Mouse (Mus musculus): Measurements from ENCODE around the gene Grik4. TPM values are rescaled to one million over a fixed set of nuclear protein-coding genes. Genes with fewer than 3 reads are reported as not detected.

Gene Grik4
- polyA plus RNA-seq, 1 experiment from 2014 or later = 2.5 TPM

- no peak for DNase-seq (ENCODE audit: low spot score)
- Histone ChIP-seq H3K36me3 (ENCODE audit: control insufficient read depth, insufficient read depth, low read length) (no peaks in the 10 kb centered on the region), H3K9ac (ENCODE audit: low read length) (no peak overlapping the region), H3K4me1 (ENCODE audit: control insufficient read depth, insufficient read depth, low read length) (no peaks in the 10 kb centered on the region), H3K27ac (ENCODE audit: low read depth, low read length) (no peak overlapping the region), H3K27me3 (ENCODE audit: control insufficient read depth, insufficient read depth, low read length) (no peaks in the 10 kb centered on the region), H3K4me2 (ENCODE audit: low read depth) (no peak overlapping the region), H3K9me3 (ENCODE audit: control insufficient read depth, low read length) (no peaks in the 10 kb centered on the region), H3K4me3 (ENCODE audit: low read depth, low read length) (no peak overlapping the region)
- WGBS = 56% methylated on average over 4 of the region's 4 CpGs
- no peak for ATAC-seq (ENCODE audit: insufficient read depth, low FRiP score, low TSS enrichment)
Measured at GRCm38 (mm10) chr9:42652309-42652708, 292.0 kb downstream of the Grik4 start.

GRCm38 (mm10) chr9:42649872-42650271 is 294.4 kb downstream of the Grik4 start:
- Histone ChIP-seq H3K4me2 (ENCODE audit: low read depth) (no peak overlapping the region), H3K36me3 (ENCODE audit: control insufficient read depth, insufficient read depth, low read length) (no peaks in the 10 kb centered on the region), H3K9me3 (ENCODE audit: control insufficient read depth, low read length) (no peaks in the 10 kb centered on the region), H3K4me3 (ENCODE audit: low read depth, low read length) (no peak overlapping the region), H3K9ac (ENCODE audit: low read length) (no peak overlapping the region), H3K4me1 (ENCODE audit: control insufficient read depth, insufficient read depth, low read length) (no peaks in the 10 kb centered on the region), H3K27me3 (ENCODE audit: control insufficient read depth, insufficient read depth, low read length) (no peaks in the 10 kb centered on the region), H3K27ac (ENCODE audit: low read depth, low read length) (no peak overlapping the region)
- ATAC-seq (ENCODE audit: insufficient read depth, low FRiP score, low TSS enrichment) = no peak
- no peak for DNase-seq (ENCODE audit: low spot score)
- 67% methylated on average over 5 of the region's 5 CpGs for WGBS

- Histone ChIP-seq H3K4me2 (ENCODE audit: low read depth) (no peak overlapping the region), H3K27ac (ENCODE audit: low read depth, low read length) (no peak overlapping the region), H3K9ac (ENCODE audit: low read length) (no peak overlapping the region), H3K27me3 (ENCODE audit: control insufficient read depth, insufficient read depth, low read length) (no peaks in the 10 kb centered on the region), H3K4me3 (ENCODE audit: low read depth, low read length) (no peak overlapping the region), H3K9me3 (ENCODE audit: control insufficient read depth, low read length) (no peaks in the 10 kb centered on the region), H3K4me1 (ENCODE audit: control insufficient read depth, insufficient read depth, low read length) (no peaks in the 10 kb centered on the region), H3K36me3 (ENCODE audit: control insufficient read depth, insufficient read depth, low read length) (no peaks in the 10 kb centered on the region)
- WGBS = 89% methylated on average over 3 of the region's 3 CpGs
- ATAC-seq (ENCODE audit: insufficient read depth, low FRiP score, low TSS enrichment) (no peak), DNase-seq (ENCODE audit: low spot score) (no peak)
Measured at GRCm38 (mm10) chr9:42648051-42648450, 296.2 kb downstream of the Grik4 start.

GRCm38 (mm10) chr9:42647596-42647995 is 296.7 kb downstream of the Grik4 start:
- Histone ChIP-seq H3K27me3 (ENCODE audit: control insufficient read depth, insufficient read depth, low read length) (no peaks in the 10 kb centered on the region), H3K36me3 (ENCODE audit: control insufficient read depth, insufficient read depth, low read length) (no peaks in the 10 kb centered on the region), H3K4me1 (ENCODE audit: control insufficient read depth, insufficient read depth, low read length) (no peaks in the 10 kb centered on the region), H3K9ac (ENCODE audit: low read length) (no peak overlapping the region), H3K27ac (ENCODE audit: low read depth, low read length) (no peak overlapping the region), H3K4me3 (ENCODE audit: low read depth, low read length) (no peak overlapping the region), H3K9me3 (ENCODE audit: control insufficient read depth, low read length) (no peaks in the 10 kb centered on the region), H3K4me2 (ENCODE audit: low read depth) (no peak overlapping the region)
- WGBS = 82% methylated on average over 3 of the region's 3 CpGs
- ATAC-seq (ENCODE audit: insufficient read depth, low FRiP score, low TSS enrichment) (no peak), DNase-seq (ENCODE audit: low spot score) (no peak)

- H3K27ac ChIP-seq (ENCODE audit: low read depth, low read length) = no peak overlapping the region
- H3K4me3 ChIP-seq (ENCODE audit: low read depth, low read length) = no peak overlapping the region
- no peaks in the 10 kb centered on the region for H3K9me3 ChIP-seq (ENCODE audit: control insufficient read depth, low read length)
- no peak overlapping the region for H3K9ac ChIP-seq (ENCODE audit: low read length)
- H3K4me1 ChIP-seq (ENCODE audit: control insufficient read depth, insufficient read depth, low read length) = no peaks in the 10 kb centered on the region
- DNase-seq (ENCODE audit: low spot score) (no peak), ATAC-seq (ENCODE audit: insufficient read depth, low FRiP score, low TSS enrichment) (no peak)
- H3K36me3 ChIP-seq (ENCODE audit: control insufficient read depth, insufficient read depth, low read length) = no peaks in the 10 kb centered on the region
- 73% methylated on average over 10 of the region's 10 CpGs for WGBS
- H3K4me2 ChIP-seq (ENCODE audit: low read depth) = no peak overlapping the region
- no peaks in the 10 kb centered on the region for H3K27me3 ChIP-seq (ENCODE audit: control insufficient read depth, insufficient read depth, low read length)
Measured at GRCm38 (mm10) chr9:42646821-42647220, 297.5 kb downstream of the Grik4 start.

GRCm38 (mm10) chr9:42645161-42645560 is 299.1 kb downstream of the Grik4 start:
- no peak for ATAC-seq (ENCODE audit: insufficient read depth, low FRiP score, low TSS enrichment)
- no peak overlapping the region for H3K27ac ChIP-seq (ENCODE audit: low read depth, low read length)
- WGBS = 95% methylated on average over 5 of the region's 5 CpGs

GRCm38 (mm10) chr9:42642821-42643220 is 301.5 kb downstream of the Grik4 start:
- no peak overlapping the region for H3K9ac ChIP-seq (ENCODE audit: low read length)
- H3K9me3 ChIP-seq (ENCODE audit: control insufficient read depth, low read length) = no peaks in the 10 kb centered on the region
- H3K4me3 ChIP-seq (ENCODE audit: low read depth, low read length) = no peak overlapping the region
- no peaks in the 10 kb centered on the region for H3K36me3 ChIP-seq (ENCODE audit: control insufficient read depth, insufficient read depth, low read length)
- peak; percentile 46 for DNase-seq (ENCODE audit: low spot score)
- no peak overlapping the region for H3K4me2 ChIP-seq (ENCODE audit: low read depth)
- no peak overlapping the region for H3K27ac ChIP-seq (ENCODE audit: low read depth, low read length)
- ATAC-seq (ENCODE audit: insufficient read depth, low FRiP score, low TSS enrichment) = peak; percentile 35; the same call in 1 of the 2 replicates
- H3K4me1 ChIP-seq (ENCODE audit: control insufficient read depth, insufficient read depth, low read length) = peaks cover 6% of the 10 kb centered on the region; the same call in 1 of the 2 replicates
- WGBS = 37% methylated on average over 5 of the region's 5 CpGs
- H3K27me3 ChIP-seq (ENCODE audit: control insufficient read depth, insufficient read depth, low read length) = no peaks in the 10 kb centered on the region

More at GRCm38 (mm10) chr9:42645161-42645560, 299.1 kb downstream of the Grik4 start:
- Histone ChIP-seq H3K4me1 (ENCODE audit: control insufficient read depth, insufficient read depth, low read length) (peaks cover 2% of the 10 kb centered on the region; the same call in 1 of the 2 replicates), H3K36me3 (ENCODE audit: control insufficient read depth, insufficient read depth, low read length) (no peaks in the 10 kb centered on the region), H3K4me3 (ENCODE audit: low read depth, low read length) (no peak overlapping the region), H3K9me3 (ENCODE audit: control insufficient read depth, low read length) (no peaks in the 10 kb centered on the region), H3K27me3 (ENCODE audit: control insufficient read depth, insufficient read depth, low read length) (no peaks in the 10 kb centered on the region), H3K9ac (ENCODE audit: low read length) (no peak overlapping the region), H3K4me2 (ENCODE audit: low read depth) (no peak overlapping the region)
- DNase-seq (ENCODE audit: low spot score) = no peak

- no peak overlapping the region for H3K4me3 ChIP-seq (ENCODE audit: low read depth, low read length)
- no peak for DNase-seq (ENCODE audit: low spot score)
- no peak overlapping the region for H3K9ac ChIP-seq (ENCODE audit: low read length)
- H3K9me3 ChIP-seq (ENCODE audit: control insufficient read depth, low read length) = no peaks in the 10 kb centered on the region
- no peak overlapping the region for H3K27ac ChIP-seq (ENCODE audit: low read depth, low read length)
- no peak overlapping the region for H3K4me2 ChIP-seq (ENCODE audit: low read depth)
- H3K4me1 ChIP-seq (ENCODE audit: control insufficient read depth, insufficient read depth, low read length) = peaks cover 6% of the 10 kb centered on the region; the same call in 1 of the 2 replicates
- ATAC-seq (ENCODE audit: insufficient read depth, low FRiP score, low TSS enrichment) = no peak
- 73% methylated on average over 11 of the region's 11 CpGs for WGBS
- no peaks in the 10 kb centered on the region for H3K36me3 ChIP-seq (ENCODE audit: control insufficient read depth, insufficient read depth, low read length)
- no peaks in the 10 kb centered on the region for H3K27me3 ChIP-seq (ENCODE audit: control insufficient read depth, insufficient read depth, low read length)
Measured at GRCm38 (mm10) chr9:42641550-42642117, 302.7 kb downstream of the Grik4 start.

GRCm38 (mm10) chr9:42636446-42636845 is 307.8 kb downstream of the Grik4 start:
- DNase-seq (ENCODE audit: low spot score) = no peak
- Histone ChIP-seq H3K9ac (ENCODE audit: low read length) (no peak overlapping the region), H3K4me3 (ENCODE audit: low read depth, low read length) (no peak overlapping the region), H3K27ac (ENCODE audit: low read depth, low read length) (no peak overlapping the region), H3K36me3 (ENCODE audit: control insufficient read depth, insufficient read depth, low read length) (no peaks in the 10 kb centered on the region), H3K4me1 (ENCODE audit: control insufficient read depth, insufficient read depth, low read length) (peaks cover 6% of the 10 kb centered on the region; the same call in 1 of the 2 replicates), H3K4me2 (ENCODE audit: low read depth) (no peak overlapping the region), H3K9me3 (ENCODE audit: control insufficient read depth, low read length) (no peaks in the 10 kb centered on the region), H3K27me3 (ENCODE audit: control insufficient read depth, insufficient read depth, low read length) (no peaks in the 10 kb centered on the region)
- ATAC-seq (ENCODE audit: insufficient read depth, low FRiP score, low TSS enrichment) = no peak
- 75% methylated on average over 10 of the region's 10 CpGs for whole genome bisulfite sequencing
